Mouse (Mus musculus): Measurements from ENCODE around the gene Krt16. TPM values are rescaled to one million over a fixed set of nuclear protein-coding genes. Genes with fewer than 3 reads are reported as not detected.

The Krt16 gene
- not detected in 2 replicates for polyA plus RNA-seq (2015; fragmentation: Nextera tagmentation; extraction: Ambion mirVana)

GRCm38 (mm10) chr11:100248852-100249465, at the start of gene Krt16:
Gene Krt16, minus strand, starts transcription at chr11:100248902.
- Histone ChIP-seq H3K9ac (replicated peaks; ENCODE audit: low read depth, low read length) (no peak within 1 kb of the TSS), H3K36me3 (ENCODE audit: control insufficient read depth, insufficient read depth) (no peaks in the 10 kb centered on the region), H3K27ac (ENCODE audit: low read length) (no peak within 1 kb of the TSS), H3K27me3 (replicated peaks; ENCODE audit: control insufficient read depth, insufficient read depth, low read length) (no peaks in the 10 kb centered on the region), H3K9me3 (ENCODE audit: control insufficient read depth, low read length) (no peaks in the 10 kb centered on the region), H3K4me2 (ENCODE audit: low read length) (no peak within 1 kb of the TSS), H3K4me1 (replicated peaks; ENCODE audit: control insufficient read depth, insufficient read depth, low read length) (no peaks in the 10 kb centered on the region), H3K4me3 (replicated peaks; ENCODE audit: low read length) (no peak within 1 kb of the TSS)
- WGBS: 87% methylated on average over 7 of the region's 7 CpGs
- no peak for ATAC-seq

- WGBS: 38% methylated on average over 5 of the region's 5 CpGs
- Histone ChIP-seq H3K27ac (ENCODE audit: low read length) (no peak overlapping the region), H3K27me3 (replicated peaks; ENCODE audit: control insufficient read depth, insufficient read depth, low read length) (no peaks in the 10 kb centered on the region), H3K4me2 (ENCODE audit: low read length) (no peak overlapping the region), H3K9ac (replicated peaks; ENCODE audit: low read depth, low read length) (no peak overlapping the region), H3K4me1 (replicated peaks; ENCODE audit: control insufficient read depth, insufficient read depth, low read length) (peaks cover 5% of the 10 kb centered on the region), H3K4me3 (replicated peaks; ENCODE audit: low read length) (no peak overlapping the region), H3K36me3 (ENCODE audit: control insufficient read depth, insufficient read depth) (no peaks in the 10 kb centered on the region), H3K9me3 (ENCODE audit: control insufficient read depth, low read length) (no peaks in the 10 kb centered on the region)
- ATAC-seq: no peak
Observed at GRCm38 (mm10) chr11:100297801-100298200, 49.1 kb upstream of the Krt16 start.

GRCm38 (mm10) chr11:100295308-100295707, 46.6 kb upstream of the Krt16 start:
- Histone ChIP-seq H3K4me2 (ENCODE audit: low read length) (no peak overlapping the region), H3K9me3 (ENCODE audit: control insufficient read depth, low read length) (no peaks in the 10 kb centered on the region), H3K36me3 (ENCODE audit: control insufficient read depth, insufficient read depth) (no peaks in the 10 kb centered on the region), H3K27ac (ENCODE audit: low read length) (no peak overlapping the region), H3K27me3 (replicated peaks; ENCODE audit: control insufficient read depth, insufficient read depth, low read length) (no peaks in the 10 kb centered on the region), H3K4me3 (replicated peaks; ENCODE audit: low read length) (no peak overlapping the region), H3K9ac (replicated peaks; ENCODE audit: low read depth, low read length) (no peak overlapping the region), H3K4me1 (replicated peaks; ENCODE audit: control insufficient read depth, insufficient read depth, low read length) (peaks cover 11% of the 10 kb centered on the region)
- peak; percentile 23; the same call in 1 of the 2 replicates for ATAC-seq
- WGBS: 4% methylated on average over 10 of the region's 10 CpGs

- peaks cover 11% of the 10 kb centered on the region for H3K4me1 ChIP-seq (replicated peaks; ENCODE audit: control insufficient read depth, insufficient read depth, low read length)
- no peaks in the 10 kb centered on the region for H3K27me3 ChIP-seq (replicated peaks; ENCODE audit: control insufficient read depth, insufficient read depth, low read length)
- H3K27ac ChIP-seq (ENCODE audit: low read length): no peak overlapping the region
- no peak overlapping the region for H3K4me3 ChIP-seq (replicated peaks; ENCODE audit: low read length)
- H3K9ac ChIP-seq (replicated peaks; ENCODE audit: low read depth, low read length): no peak overlapping the region
- no peaks in the 10 kb centered on the region for H3K9me3 ChIP-seq (ENCODE audit: control insufficient read depth, low read length)
- no peak overlapping the region for H3K4me2 ChIP-seq (ENCODE audit: low read length)
- 30% methylated on average over 6 of the region's 6 CpGs for WGBS
- ATAC-seq: peak; percentile 72
- no peaks in the 10 kb centered on the region for H3K36me3 ChIP-seq (ENCODE audit: control insufficient read depth, insufficient read depth)
Observed at GRCm38 (mm10) chr11:100292884-100293283, 44.2 kb upstream of the Krt16 start.

GRCm38 (mm10) chr11:100290235-100290634, 41.5 kb upstream of the Krt16 start:
- H3K4me2 ChIP-seq (ENCODE audit: low read length): no peak overlapping the region
- 20% methylated on average over 5 of the region's 5 CpGs for WGBS
- no peak overlapping the region for H3K9ac ChIP-seq (replicated peaks; ENCODE audit: low read depth, low read length)
- H3K9me3 ChIP-seq (ENCODE audit: control insufficient read depth, low read length): no peaks in the 10 kb centered on the region
- H3K4me3 ChIP-seq (replicated peaks; ENCODE audit: low read length): no peak overlapping the region
- 0 out of 2 replicates have a peak, but pooled peaks have one; percentile 40 for ATAC-seq
- no peak overlapping the region for H3K27ac ChIP-seq (ENCODE audit: low read length)
- no peaks in the 10 kb centered on the region for H3K36me3 ChIP-seq (ENCODE audit: control insufficient read depth, insufficient read depth)
- peaks cover 11% of the 10 kb centered on the region for H3K4me1 ChIP-seq (replicated peaks; ENCODE audit: control insufficient read depth, insufficient read depth, low read length)
- no peaks in the 10 kb centered on the region for H3K27me3 ChIP-seq (replicated peaks; ENCODE audit: control insufficient read depth, insufficient read depth, low read length)

GRCm38 (mm10) chr11:100288942-100289341, 40.2 kb upstream of the Krt16 start:
- Histone ChIP-seq H3K36me3 (ENCODE audit: control insufficient read depth, insufficient read depth) (no peaks in the 10 kb centered on the region), H3K4me3 (replicated peaks; ENCODE audit: low read length) (no peak overlapping the region), H3K4me2 (ENCODE audit: low read length) (no peak overlapping the region), H3K9ac (replicated peaks; ENCODE audit: low read depth, low read length) (no peak overlapping the region), H3K9me3 (ENCODE audit: control insufficient read depth, low read length) (no peaks in the 10 kb centered on the region), H3K27ac (ENCODE audit: low read length) (no peak overlapping the region), H3K4me1 (replicated peaks; ENCODE audit: control insufficient read depth, insufficient read depth, low read length) (peaks cover 11% of the 10 kb centered on the region), H3K27me3 (replicated peaks; ENCODE audit: control insufficient read depth, insufficient read depth, low read length) (no peaks in the 10 kb centered on the region)
- no peak for ATAC-seq
- WGBS: 83% methylated on average over 6 of the region's 6 CpGs

- no peaks in the 10 kb centered on the region for H3K27me3 ChIP-seq (replicated peaks; ENCODE audit: control insufficient read depth, insufficient read depth, low read length)
- H3K9me3 ChIP-seq (ENCODE audit: control insufficient read depth, low read length): no peaks in the 10 kb centered on the region
- peaks cover 4% of the 10 kb centered on the region; the same call in 1 of the 2 replicates for H3K4me1 ChIP-seq (replicated peaks; ENCODE audit: control insufficient read depth, insufficient read depth, low read length)
- H3K9ac ChIP-seq (replicated peaks; ENCODE audit: low read depth, low read length): no peak overlapping the region
- WGBS: 26% methylated on average over 10 of the region's 10 CpGs
- H3K4me2 ChIP-seq (ENCODE audit: low read length): no peak overlapping the region
- H3K27ac ChIP-seq (ENCODE audit: low read length): no peak overlapping the region
- H3K4me3 ChIP-seq (replicated peaks; ENCODE audit: low read length): no peak overlapping the region
- no peak for ATAC-seq
- H3K36me3 ChIP-seq (ENCODE audit: control insufficient read depth, insufficient read depth): no peaks in the 10 kb centered on the region
Observed at GRCm38 (mm10) chr11:100287024-100287423, 38.3 kb upstream of the Krt16 start.

GRCm38 (mm10) chr11:100284988-100285387, 36.3 kb upstream of the Krt16 start:
- Histone ChIP-seq H3K4me3 (replicated peaks; ENCODE audit: low read length) (no peak overlapping the region), H3K9me3 (ENCODE audit: control insufficient read depth, low read length) (no peaks in the 10 kb centered on the region), H3K27me3 (replicated peaks; ENCODE audit: control insufficient read depth, insufficient read depth, low read length) (no peaks in the 10 kb centered on the region), H3K9ac (replicated peaks; ENCODE audit: low read depth, low read length) (no peak overlapping the region), H3K4me2 (ENCODE audit: low read length) (no peak overlapping the region), H3K4me1 (replicated peaks; ENCODE audit: control insufficient read depth, insufficient read depth, low read length) (no peaks in the 10 kb centered on the region), H3K36me3 (ENCODE audit: control insufficient read depth, insufficient read depth) (no peaks in the 10 kb centered on the region), H3K27ac (ENCODE audit: low read length) (no peak overlapping the region)
- no peak for ATAC-seq
- 79% methylated on average over 4 of the region's 4 CpGs for WGBS

GRCm38 (mm10) chr11:100282549-100282948, 33.8 kb upstream of the Krt16 start:
- Histone ChIP-seq H3K9ac (replicated peaks; ENCODE audit: low read depth, low read length) (no peak overlapping the region), H3K4me1 (replicated peaks; ENCODE audit: control insufficient read depth, insufficient read depth, low read length) (no peaks in the 10 kb centered on the region), H3K4me2 (ENCODE audit: low read length) (no peak overlapping the region), H3K27ac (ENCODE audit: low read length) (no peak overlapping the region), H3K9me3 (ENCODE audit: control insufficient read depth, low read length) (no peaks in the 10 kb centered on the region), H3K27me3 (replicated peaks; ENCODE audit: control insufficient read depth, insufficient read depth, low read length) (no peaks in the 10 kb centered on the region), H3K36me3 (ENCODE audit: control insufficient read depth, insufficient read depth) (no peaks in the 10 kb centered on the region), H3K4me3 (replicated peaks; ENCODE audit: low read length) (no peak overlapping the region)
- ATAC-seq: peak; percentile 51; the same call in 1 of the 2 replicates
- 25% methylated on average over 10 of the region's 10 CpGs for WGBS
